13 mouse cellular contexts compared by ENCODE assay signal in genomic region chr6:31190070-31190469, GRCm38 (mm10).
"Had no signal": no experiment of that assay in that cellular context is flagged by ENCODE, and none has a peak within 500 bp of the region (broad histone marks: within the 10 kb centered on the region; RNA-seq: fewer than 3 reads in every experiment).

No protein-coding gene starts in this region.

- H3K4me1 ChIP-seq: lung, embryonic 15.5 days; midbrain, embryonic 13.5 days; midbrain, embryonic 15.5 days; neural tube, embryonic 12.5 days had no signal

- H3K9ac ChIP-seq: lung, embryonic 15.5 days; midbrain, embryonic 13.5 days; midbrain, embryonic 15.5 days; neural tube, embryonic 12.5 days had no signal

- H3K4me3 ChIP-seq: lung, embryonic 15.5 days; megakaryocyte, embryonic 14.5 days; midbrain, embryonic 13.5 days; midbrain, embryonic 15.5 days; neural tube, embryonic 12.5 days had no signal

- H3K36me3 ChIP-seq: lung, embryonic 15.5 days; midbrain, embryonic 13.5 days; midbrain, embryonic 15.5 days; neural tube, embryonic 12.5 days had no signal

- H3K4me2 ChIP-seq: lung, embryonic 15.5 days; midbrain, embryonic 11.5 days; midbrain, embryonic 13.5 days; midbrain, embryonic 15.5 days; neural tube, embryonic 12.5 days had no signal

- H3K27me3 ChIP-seq: lung, embryonic 15.5 days; megakaryocyte, embryonic 14.5 days; midbrain, embryonic 13.5 days; midbrain, embryonic 15.5 days; neural tube, embryonic 12.5 days had no signal

- DNase-seq: lung, adult 2 months; lung, postnatal 14 days; right cerebral cortex, postnatal 14 days; thymus, adult 18-20 months; thymus, postnatal 25 days; thymus, postnatal 4 days had no signal

- ATAC-seq: midbrain, embryonic 15.5 days had no signal

- H3K27ac ChIP-seq: lung, embryonic 15.5 days; macrophage; midbrain, embryonic 13.5 days; midbrain, embryonic 15.5 days; neural tube, embryonic 12.5 days had no signal

- H3K9me3 ChIP-seq: lung, embryonic 15.5 days; megakaryocyte, embryonic 14.5 days; midbrain, embryonic 13.5 days; midbrain, embryonic 15.5 days; neural tube, embryonic 12.5 days had no signal
